Mouse (Mus musculus): ENCODE data around the gene Zfp53.
"Not testable (repeated sequence)": the region's sequence is repeated elsewhere in the genome, so short reads cannot be mapped to it uniquely, and the experiment has no call there.

Gene Zfp53

GRCm38 (mm10) chr17:21488760-21489499 is at the start of gene Zfp53:
Gene Zfp53 (plus strand): TSS chr17:21488998.
- DNase-seq: peak; percentile 90

DNA sequence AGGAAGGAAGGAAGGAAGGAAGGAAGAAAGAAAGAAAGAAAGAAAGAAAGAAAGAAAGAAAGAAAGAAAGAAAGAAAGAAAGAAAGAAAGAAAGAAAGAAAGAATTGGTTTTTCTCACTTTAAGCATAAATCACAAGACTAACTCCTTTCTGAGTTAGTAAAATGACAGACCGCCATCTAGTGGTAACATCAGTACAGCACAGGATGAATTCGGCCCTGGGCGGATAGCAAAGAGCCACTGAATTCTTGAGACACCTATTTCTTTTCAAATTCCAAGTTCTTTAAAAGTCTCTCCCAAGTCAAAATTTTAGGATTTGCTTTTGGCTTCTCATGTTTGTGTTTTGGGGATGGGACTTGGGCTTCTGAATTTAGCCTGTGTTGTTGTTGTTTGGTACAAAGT is 39.1 kb upstream of the Zfp53 start:
- DNase-seq: peak; percentile 79

DNA sequence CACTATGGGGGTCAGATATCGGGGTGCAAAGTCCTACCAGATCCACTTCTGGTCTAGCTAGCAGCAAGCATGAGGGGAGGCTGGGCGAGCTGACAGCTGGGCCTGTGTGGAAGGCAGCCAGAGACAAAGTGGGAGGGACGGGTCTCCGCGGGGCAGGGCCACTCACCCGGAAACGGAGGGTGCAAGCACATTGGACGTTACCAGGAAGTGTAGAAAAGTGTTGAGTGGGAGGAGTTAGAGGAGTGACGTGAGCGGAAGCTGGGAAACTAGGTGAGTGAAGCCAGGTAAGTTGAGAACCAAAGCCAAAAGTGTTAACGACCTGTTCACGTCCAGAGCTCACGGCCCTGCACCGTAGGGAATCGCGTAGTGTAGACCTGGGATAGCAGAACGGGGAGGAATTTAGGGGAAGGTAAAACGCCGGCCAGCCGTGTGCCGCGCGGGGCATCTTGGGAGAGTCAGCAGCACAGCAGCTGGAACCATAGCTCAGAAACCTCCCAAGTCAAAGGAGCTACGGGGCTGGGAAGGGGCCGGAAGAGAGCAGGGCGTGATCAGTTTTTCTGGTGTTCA is 38.6 kb upstream of the Zfp53 start, which contains the start of gene Zfp51:
TSS of gene Zfp51 (plus strand) at position 237 of the 567 bp plus-strand sequence.
- peak; percentile 89 for DNase-seq

DNA sequence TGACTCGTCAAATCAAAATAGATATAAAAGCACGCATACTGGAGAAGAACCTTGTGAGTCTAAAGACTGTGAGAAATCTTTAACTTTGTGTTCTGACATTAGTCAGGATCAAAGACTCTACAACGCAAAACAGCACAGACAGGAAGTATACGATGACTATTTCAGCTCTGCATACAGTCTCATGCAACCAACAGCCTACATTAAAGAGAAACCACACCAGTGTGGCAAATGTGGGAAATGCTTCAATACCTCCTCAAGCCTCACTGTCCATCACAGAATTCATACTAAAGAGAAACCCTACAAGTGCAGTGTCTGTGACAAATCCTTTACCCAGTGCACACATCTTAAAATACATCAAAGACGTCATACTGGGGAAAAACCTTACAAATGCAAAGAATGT is 25.2 kb upstream of the Zfp53 start:
- DNase-seq: no peak

- DNase-seq: no peak
Observed at GRCm38 (mm10) chr17:21472032-21472652, 16.7 kb upstream of the Zfp53 start.

DNA sequence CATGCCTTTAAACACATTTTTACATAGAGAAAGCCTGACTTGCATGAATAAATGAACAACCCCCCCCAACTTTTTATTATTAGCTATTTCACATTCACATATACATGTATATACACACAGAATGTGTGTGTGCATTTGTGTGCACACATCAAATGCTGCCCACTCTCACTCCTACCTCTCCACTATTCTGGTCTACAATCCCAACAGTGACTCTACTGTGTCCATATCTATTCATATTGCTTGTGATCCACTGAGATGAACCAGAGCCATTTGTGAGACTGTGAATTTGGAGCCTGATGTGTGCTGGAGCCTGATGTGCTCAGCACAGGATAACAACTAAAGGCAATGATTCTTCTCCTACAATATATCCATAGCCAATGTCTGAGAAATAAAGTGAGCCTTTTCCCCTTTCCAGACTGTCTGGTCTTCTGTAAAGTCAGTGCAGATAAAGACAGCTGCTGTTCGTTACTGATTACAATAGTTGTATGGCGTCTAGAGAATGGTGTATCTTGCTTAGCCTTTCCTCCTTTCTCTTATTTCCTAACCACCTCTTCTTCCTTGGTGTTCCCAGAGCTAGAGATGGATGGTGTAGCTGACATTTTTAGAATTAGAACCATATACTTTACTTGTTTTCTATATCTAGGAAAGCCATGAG is 16.0 kb upstream of the Zfp53 start:
- DNase-seq: no peak

- DNase-seq: no peak
Observed at GRCm38 (mm10) chr17:21473362-21474190, 15.2 kb upstream of the Zfp53 start.

- not testable (repeated sequence) for DNase-seq
Observed at GRCm38 (mm10) chr17:21474729-21475128, 14.1 kb upstream of the Zfp53 start.

DNA sequence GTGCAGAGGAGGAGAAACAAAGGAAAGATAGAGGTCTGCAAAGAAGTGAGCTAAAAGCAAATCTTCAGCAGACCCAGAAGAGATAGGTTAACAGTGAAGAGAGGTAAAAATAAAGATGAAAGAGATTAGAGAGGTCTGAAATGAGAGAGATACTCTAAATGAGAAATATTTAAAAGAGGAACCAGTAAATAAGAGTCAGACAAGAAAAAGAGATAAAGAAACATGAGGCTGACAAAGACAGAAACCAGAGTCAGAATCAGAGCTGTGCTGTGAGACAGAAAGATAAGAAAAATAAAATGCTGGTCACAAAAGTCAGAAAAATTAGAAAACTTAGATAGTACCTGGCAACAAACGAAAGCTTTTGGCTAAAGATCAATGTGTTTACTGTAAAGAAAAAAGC is 13.5 kb upstream of the Zfp53 start:
- DNase-seq: not testable (repeated sequence)

DNA sequence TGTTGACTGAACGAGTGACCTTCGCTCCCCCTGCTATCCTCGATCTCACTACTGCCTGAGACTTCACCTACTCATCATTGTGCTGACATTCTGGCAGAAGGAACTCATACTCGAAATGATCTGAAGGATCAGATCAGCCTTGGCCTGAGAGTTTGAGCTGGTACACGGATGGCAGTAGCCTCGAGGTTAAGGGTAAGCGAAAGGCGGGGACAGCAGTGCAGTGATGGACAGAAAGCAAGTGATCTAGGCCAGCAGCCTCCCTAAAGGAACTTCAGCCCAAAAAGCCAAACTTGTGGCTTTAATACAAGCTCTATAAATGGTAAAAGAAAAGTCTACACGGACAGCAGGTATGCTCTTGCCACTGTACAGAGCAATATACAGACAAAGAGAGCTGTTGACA is 12.4 kb upstream of the Zfp53 start:
- DNase-seq: not testable (repeated sequence)

DNA sequence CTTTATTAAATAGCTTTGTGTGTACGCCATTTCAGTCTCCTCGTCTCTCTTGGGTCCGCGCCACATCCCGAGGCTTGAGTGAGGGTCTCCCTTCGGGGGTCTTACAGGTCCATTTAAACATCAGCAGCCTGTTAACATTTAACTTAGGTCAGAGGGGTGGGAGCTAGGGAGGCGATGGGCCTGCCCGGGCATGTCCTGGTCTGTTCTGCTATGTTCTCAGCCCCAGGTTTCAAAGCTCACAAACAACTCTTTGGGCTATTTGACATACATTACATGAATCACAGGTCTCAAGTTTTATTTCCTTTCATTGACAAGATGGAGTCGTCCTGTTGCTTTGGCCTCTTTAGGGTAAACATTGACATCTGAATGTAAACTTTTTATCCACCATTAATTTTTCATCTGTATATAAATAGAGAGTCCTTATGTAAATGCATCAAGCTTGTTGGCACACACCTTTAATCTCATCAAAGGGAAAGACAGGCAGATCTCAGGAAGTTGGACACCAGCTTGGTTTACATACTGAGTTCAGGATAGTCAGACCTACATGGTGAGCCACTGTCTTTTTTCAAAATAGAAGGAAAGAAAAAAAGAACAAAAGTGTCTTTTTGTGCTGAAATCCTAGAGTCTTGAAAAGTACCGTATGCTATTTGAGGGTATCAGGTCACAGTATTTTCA is 10.6 kb upstream of the Zfp53 start:
- not testable (repeated sequence) for DNase-seq

GRCm38 (mm10) chr17:21489500-21490001 is 753 bp downstream of the Zfp53 start:
- no peak for DNase-seq

DNA sequence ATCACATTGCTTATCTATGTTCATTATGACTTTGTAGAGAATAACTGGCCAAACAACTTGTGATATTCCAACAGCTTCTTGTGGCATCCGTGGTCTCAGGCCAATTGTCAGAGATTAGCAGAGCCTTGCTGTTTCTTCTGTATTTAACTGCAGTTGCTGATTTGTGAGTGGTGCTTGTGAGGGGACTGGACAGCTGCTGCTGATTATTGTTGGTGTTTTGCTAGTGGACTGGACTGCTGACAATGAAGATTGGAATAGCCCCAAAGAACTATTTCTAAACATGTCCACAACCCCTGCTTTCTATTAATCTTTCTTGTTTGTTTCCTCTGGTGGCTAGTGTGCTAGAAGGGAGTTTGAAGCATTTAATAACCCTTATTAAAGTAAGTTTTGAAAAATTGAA is 12.6 kb downstream of the Zfp53 start:
- no peak for DNase-seq

- DNase-seq: no peak
Observed at GRCm38 (mm10) chr17:21504524-21504923, 15.7 kb downstream of the Zfp53 start.

DNA sequence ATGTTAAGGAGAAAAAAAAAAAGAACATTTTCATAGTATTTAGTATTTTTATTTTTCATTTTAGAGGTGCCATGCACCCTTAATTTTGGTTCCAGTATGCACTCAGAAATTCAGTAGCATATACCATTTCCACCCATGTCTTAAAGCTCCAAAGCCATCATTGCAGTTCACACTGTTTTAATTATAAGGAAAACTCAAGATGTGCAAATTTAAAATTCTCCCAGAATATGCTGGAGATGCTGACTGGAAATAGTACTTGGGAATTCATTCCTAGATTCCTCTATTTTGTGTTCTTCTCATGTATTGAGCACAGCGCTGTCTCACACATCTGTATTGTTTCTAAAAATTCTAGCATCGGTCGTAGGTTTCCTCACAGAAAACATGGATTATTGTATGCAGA is 17.5 kb downstream of the Zfp53 start:
- no peak for DNase-seq

- no peak for DNase-seq
Observed at GRCm38 (mm10) chr17:21509756-21510155, 21.0 kb downstream of the Zfp53 start.

- peak; percentile 75 for DNase-seq
Observed at GRCm38 (mm10) chr17:21515403-21516105, 26.8 kb downstream of the Zfp53 start.

DNA sequence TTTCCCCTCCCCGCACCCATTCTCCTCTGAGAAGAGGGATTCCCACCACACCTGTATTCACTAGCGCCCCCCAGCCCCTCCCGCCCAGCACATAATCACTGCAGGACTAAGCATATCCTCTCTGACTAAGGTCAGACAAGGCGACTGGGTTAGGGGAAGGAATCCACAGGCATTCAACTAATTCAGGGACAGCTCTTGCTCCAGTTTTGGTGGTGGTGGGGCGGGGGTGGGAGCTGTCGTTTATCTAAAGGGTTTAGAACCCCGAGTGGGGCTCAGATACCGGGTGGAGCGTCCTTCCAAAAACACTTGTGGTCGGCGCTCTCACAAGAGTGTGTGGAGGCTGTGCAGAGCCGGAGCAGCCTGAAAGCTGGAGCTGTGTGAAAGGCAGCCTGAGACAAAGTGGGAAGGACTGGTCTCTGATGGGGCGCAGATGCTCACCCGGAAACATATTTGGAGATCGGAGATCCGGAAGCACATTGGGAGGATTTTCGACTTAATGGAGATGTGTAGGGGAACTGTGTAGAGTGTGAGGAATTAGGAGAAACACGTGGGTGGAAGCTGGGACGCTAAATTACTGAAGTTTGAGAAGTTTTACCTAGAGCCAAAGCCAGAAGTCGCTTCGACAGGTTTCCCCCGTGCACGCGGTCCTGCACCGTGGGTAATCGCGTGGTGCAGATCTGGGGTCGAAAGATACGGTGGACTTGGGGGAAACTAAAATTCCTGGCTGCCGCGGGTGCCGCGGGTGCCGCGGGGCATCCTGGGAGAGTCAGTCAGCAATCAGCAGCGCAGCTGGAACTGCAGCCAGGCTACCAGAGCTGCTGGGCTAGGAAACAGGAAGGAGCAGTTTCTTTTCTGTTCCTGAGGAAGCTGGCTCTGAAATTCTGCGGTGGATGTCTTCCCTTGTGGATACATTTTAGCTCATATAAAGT is 27.7 kb downstream of the Zfp53 start:
- DNase-seq: peak; percentile 77

GRCm38 (mm10) chr17:21517130-21517671 is 28.4 kb downstream of the Zfp53 start:
- no peak for DNase-seq

- DNase-seq: no peak
Observed at GRCm38 (mm10) chr17:21526270-21526669, 37.5 kb downstream of the Zfp53 start.
